Mouse (Mus musculus) mouse embryonic stem cell (cell line): Measurements from ENCODE around the gene Trpc1.

ENCODE experiments used
- in situ Hi-C, 2 experiments: fragments of 300-500 bp; cut with MboI; formaldehyde crosslinking; loops; 1 replicate in 1 of 2; 3 replicates in 1 of 2; pipeline ENCODE4 v1.14.3; 2019 to 2020; ENCODE audit warnings: low sequenced_read_pairs in 2 of 2, low pct_unique_long_range_greater_than_20kb in 1 of 2, mixed read lengths in 1 of 2; ENCODE audit not compliant: unreplicated experiment in 1 of 2

The Trpc1 gene

GRCm38 (mm10) chr9:95705371-95705770 lies 44.8 kb downstream of the Trpc1 start:
- in situ Hi-C loops = loop anchor here in 1 of 2 experiments (25.0 kb wide), 1 partner anchor 132 kb away; the partner anchor contains the start of gene Pls1

- in situ Hi-C loops = loop anchor here in 1 of 2 experiments (25.0 kb wide), 1 partner anchor 133 kb away; the partner anchor contains the start of gene Pls1
Observed at GRCm38 (mm10) chr9:95704078-95704477, 46.1 kb downstream of the Trpc1 start.

- in situ Hi-C loops = loop anchor here in 1 of 2 experiments (10.0 kb wide), 1 partner anchor 164 kb away; no protein-coding TSS in a partner anchor
Observed at GRCm38 (mm10) chr9:95699273-95699672, 50.9 kb downstream of the Trpc1 start.

GRCm38 (mm10) chr9:95697808-95698207 lies 52.4 kb downstream of the Trpc1 start:
- in situ Hi-C loops = loop anchor here in 1 of 2 experiments (10.0 kb wide), 1 partner anchor 163 kb away; no protein-coding TSS in a partner anchor

GRCm38 (mm10) chr9:95696581-95696980 lies 53.6 kb downstream of the Trpc1 start:
- in situ Hi-C loops = loop anchor here in 1 of 2 experiments (10.0 kb wide), 1 partner anchor 162 kb away; no protein-coding TSS in a partner anchor

GRCm38 (mm10) chr9:95695023-95695422 lies 55.2 kb downstream of the Trpc1 start:
- in situ Hi-C loops = loop anchor here in 1 of 2 experiments (10.0 kb wide), 1 partner anchor 160 kb away; no protein-coding TSS in a partner anchor

GRCm38 (mm10) chr9:95694526-95694925 lies 55.6 kb downstream of the Trpc1 start:
- in situ Hi-C loops = loop anchor here in 1 of 2 experiments (10.0 kb wide), 1 partner anchor 160 kb away; no protein-coding TSS in a partner anchor

- in situ Hi-C loops = loop anchor here in 1 of 2 experiments (10.0 kb wide), 1 partner anchor 159 kb away; no protein-coding TSS in a partner anchor
Observed at GRCm38 (mm10) chr9:95693528-95694100, 56.6 kb downstream of the Trpc1 start.

GRCm38 (mm10) chr9:95692823-95693222 lies 57.4 kb downstream of the Trpc1 start:
- in situ Hi-C loops = loop anchor here in 1 of 2 experiments (10.0 kb wide), 1 partner anchor 158 kb away; no protein-coding TSS in a partner anchor

GRCm38 (mm10) chr9:95688064-95688463 lies 62.1 kb downstream of the Trpc1 start:
- in situ Hi-C loops = loop anchor here in 1 of 2 experiments (10.0 kb wide), 1 partner anchor 153 kb away; no protein-coding TSS in a partner anchor

- in situ Hi-C loops = loop anchor here in 1 of 2 experiments (10.0 kb wide), 1 partner anchor 151 kb away; no protein-coding TSS in a partner anchor
Observed at GRCm38 (mm10) chr9:95685660-95686440, 64.3 kb downstream of the Trpc1 start.

GRCm38 (mm10) chr9:95680691-95681090 lies 69.5 kb downstream of the Trpc1 start:
- in situ Hi-C loops = loop anchor here in 1 of 2 experiments (10.0 kb wide), 1 partner anchor 146 kb away; no protein-coding TSS in a partner anchor

GRCm38 (mm10) chr9:95679966-95680365 lies 70.2 kb downstream of the Trpc1 start:
- in situ Hi-C loops = loop anchor here in 1 of 2 experiments (10.0 kb wide), 1 partner anchor 145 kb away; no protein-coding TSS in a partner anchor

- in situ Hi-C loops = no loop called here
Observed at GRCm38 (mm10) chr9:95676021-95676420, 74.2 kb downstream of the Trpc1 start.

GRCm38 (mm10) chr9:95675064-95675699 lies 75.0 kb downstream of the Trpc1 start:
- in situ Hi-C loops = no loop called here

GRCm38 (mm10) chr9:95672760-95673159 lies 77.4 kb downstream of the Trpc1 start:
- in situ Hi-C loops = no loop called here

GRCm38 (mm10) chr9:95672331-95672730 lies 77.8 kb downstream of the Trpc1 start:
- in situ Hi-C loops = no loop called here

- in situ Hi-C loops = no loop called here
Observed at GRCm38 (mm10) chr9:95668306-95668705, 81.9 kb downstream of the Trpc1 start.
